Mouse (Mus musculus) neural tube, embryonic 11.5 days (tissue): Measurements from ENCODE around the gene Vps9d1. TPM values are rescaled to one million over a fixed set of nuclear protein-coding genes. Genes with fewer than 3 reads are reported as not detected.

ENCODE experiments used
- polyA plus RNA-seq: library from polyadenylated mRNA; unstranded; fragments of >200 nt; fragmentation: Nextera tagmentation; extraction: Ambion mirVana; gene quantifications from 2 replicates; pipeline ENCODE4 v1.2.1, GENCODE M21; 2014

Gene Vps9d1
- polyA plus RNA-seq, 1 experiment from 2014 or later = 26.4 TPM

Other genes starting within 250 kb of the Vps9d1 start
- 83.2 and 88.3 TPM in 2 replicates for gene Ankrd11, start 212.1 kb downstream of the Vps9d1 start, polyA plus RNA-seq
- gene Spg7, start 191.4 kb downstream of the Vps9d1 start, polyA plus RNA-seq = 45.3 and 47.7 TPM in 2 replicates
- gene Rpl13, start 152.0 kb downstream of the Vps9d1 start, polyA plus RNA-seq = 1,194 and 1,271 TPM in 2 replicates
- gene Cpne7, start 137.0 kb downstream of the Vps9d1 start, polyA plus RNA-seq = 0.40 TPM in 1 of 2 replicates, not detected in the other
- gene Sult5a1, start 96.0 kb downstream of the Vps9d1 start, polyA plus RNA-seq = 2.3 and 5.6 TPM in 2 replicates
- gene Dpep1, start 68.1 kb downstream of the Vps9d1 start, polyA plus RNA-seq = 0.66 and 1.3 TPM in 2 replicates
- 104 and 110 TPM in 2 replicates for gene Chmp1a, start 41.6 kb downstream of the Vps9d1 start, polyA plus RNA-seq
- gene Spata33, start 41.5 kb downstream of the Vps9d1 start, polyA plus RNA-seq = 6.0 and 9.5 TPM in 2 replicates
- gene Cdk10, start 29.5 kb downstream of the Vps9d1 start, polyA plus RNA-seq = 35.5 and 35.7 TPM in 2 replicates
- 2.7 and 3.1 TPM in 2 replicates for gene Spata2l, start 18.1 kb downstream of the Vps9d1 start, polyA plus RNA-seq
- 25.1 and 26.0 TPM in 2 replicates for gene Zfp276, start 153 bp downstream of the Vps9d1 start, polyA plus RNA-seq
- 31.3 and 36.7 TPM in 2 replicates for gene Fanca, start 64.2 kb upstream of the Vps9d1 start, polyA plus RNA-seq
- gene Spire2, start 78.4 kb upstream of the Vps9d1 start, polyA plus RNA-seq = 16.9 and 17.3 TPM in 2 replicates
- 211 and 217 TPM in 2 replicates for gene Tcf25, start 119.4 kb upstream of the Vps9d1 start, polyA plus RNA-seq
- gene Mc1r, start 152.8 kb upstream of the Vps9d1 start, polyA plus RNA-seq = 0.20 TPM in 1 of 2 replicates, not detected in the other
- gene Tubb3, start 157.1 kb upstream of the Vps9d1 start, polyA plus RNA-seq = 872 and 1,012 TPM in 2 replicates
- 36.5 and 41.7 TPM in 2 replicates for gene Def8, start 169.2 kb upstream of the Vps9d1 start, polyA plus RNA-seq
- 32.4 and 41.4 TPM in 2 replicates for gene Afg3l1, start 223.6 kb upstream of the Vps9d1 start, polyA plus RNA-seq